Mouse (Mus musculus): ENCODE measurements at regions not wholly inside any gene's neighbourhood (a gene's known extent, or its start where the extent isn't known, plus 50 kb on each side); places are given as distances from the start of the nearest gene placed in this dataset.

DNA sequence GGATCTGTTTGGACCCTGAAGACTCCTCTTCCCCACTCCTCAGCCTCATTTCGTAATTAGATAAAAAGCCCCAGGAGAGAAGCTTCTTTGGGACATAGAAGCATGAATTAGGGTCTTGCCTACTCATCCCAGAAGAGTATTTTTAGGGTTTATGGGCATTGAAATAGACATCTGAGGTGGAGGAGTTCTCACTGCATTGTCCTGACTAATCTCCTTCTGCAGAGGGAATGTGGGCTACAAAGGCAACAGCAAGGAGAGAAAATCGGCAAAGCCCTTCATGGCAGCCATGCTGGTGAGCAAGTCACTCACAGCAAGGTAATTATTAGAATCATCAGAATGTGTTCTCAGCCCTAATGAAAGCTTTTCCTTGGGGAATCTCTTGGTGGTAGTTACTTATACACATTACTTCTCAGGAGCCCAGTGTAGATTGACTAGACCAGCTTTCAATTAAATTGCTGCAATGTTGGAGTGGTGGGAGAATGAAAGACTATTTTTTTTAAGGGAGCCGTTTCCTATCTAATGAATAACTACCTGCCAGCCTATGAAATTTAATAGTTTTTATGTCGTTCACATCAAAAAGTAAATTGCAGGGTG is 68.3 kb upstream of the Pex5l start:
- intact Hi-C loops (cut with DNase I) = no loop called here
- TF ChIP-seq EP300 (IDR thresholded peaks at IDR 0.05; ENCODE audit: insufficient read depth, low read depth, low read length) = no peak
- TF ChIP-seq CTCF (IDR thresholded peaks at IDR 0.05) = no peak
- TF ChIP-seq POLR2A (IDR thresholded peaks at IDR 0.05; ENCODE audit: insufficient read depth, low read depth, low read length) = no peak
- 71% methylated on average over 4 of the region's 4 CpGs for WGBS
- DNase-seq = no peak
- H3K27me3 ChIP-seq (ENCODE audit: control insufficient read depth, insufficient read depth, low read length) = no peaks in the 10 kb centered on the region
- H3K4me1 ChIP-seq (ENCODE audit: control insufficient read depth, insufficient read depth, low read length) = no peaks in the 10 kb centered on the region
- H3K4me3 ChIP-seq = no peak overlapping the region
- H3K79me2 ChIP-seq (replicated peaks; ENCODE audit: control insufficient read depth, insufficient read depth, low read length) = no peaks in the 10 kb centered on the region
- H3K27ac ChIP-seq = no peak overlapping the region
- H3K9ac ChIP-seq (ENCODE audit: low read depth, low read length) = no peak overlapping the region
- H3K36me3 ChIP-seq (ENCODE audit: control insufficient read depth, insufficient read depth, low read length) = no peaks in the 10 kb centered on the region

Small RNA genes in the stretch of these regions (microRNA-seq; reads per million reads assigned to microRNA genes)
- gene Gm27974 = 0 reads per million in 2 experiments
